Mouse (Mus musculus): ENCODE data around the gene Pax6.

Gene Pax6

GRCm38 (mm10) chr2:105726657-105727056 is 58.0 kb downstream of the Pax6 start:
- no peak for DNase-seq (ENCODE audit: low spot score in 2 of 2)

- no peak for DNase-seq (ENCODE audit: low spot score in 2 of 2)
Observed at GRCm38 (mm10) chr2:105730704-105731103, 62.0 kb downstream of the Pax6 start.

- DNase-seq (ENCODE audit: low spot score in 2 of 2): no peak
Observed at GRCm38 (mm10) chr2:105736166-105736565, 67.5 kb downstream of the Pax6 start.

GRCm38 (mm10) chr2:105746896-105747295 is 78.2 kb downstream of the Pax6 start:
- DNase-seq (ENCODE audit: low spot score in 2 of 2): no peak

Data from right cerebral cortex, adult 2 months (tissue).